Mouse (Mus musculus): Measurements from ENCODE around the gene Vgll4. TPM values are rescaled to one million over a fixed set of nuclear protein-coding genes. Genes with fewer than 3 reads are reported as not detected.

The Vgll4 gene
- total and polyA plus RNA-seq, 3 experiments = 34.6 to 73.7 (median 37.3) TPM

DNA sequence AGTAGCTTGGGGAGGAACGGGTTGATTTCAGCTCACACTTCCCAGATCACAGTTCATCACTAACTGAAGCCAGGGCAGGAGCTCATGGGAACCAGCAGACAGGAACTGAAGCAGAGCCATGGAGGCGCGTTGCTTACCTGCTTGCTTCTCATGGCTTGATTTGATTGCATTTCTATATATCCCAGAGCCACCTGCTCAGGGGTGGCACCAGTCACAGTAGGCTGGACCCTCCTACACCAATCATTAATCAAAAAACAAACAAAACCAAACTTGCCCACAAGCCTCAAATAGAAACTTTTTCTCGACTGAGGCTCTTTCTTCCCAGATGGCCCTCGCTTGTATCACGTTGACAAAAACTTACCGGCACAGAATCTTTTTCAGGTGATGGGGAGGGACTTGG, 12.9 kb upstream of the Vgll4 start:
- Histone ChIP-seq H3K79me2 (replicated peaks; ENCODE audit: control insufficient read depth, extremely low read depth, insufficient read depth, poor library complexity, severe bottlenecking) (no peaks in the 10 kb centered on the region), H3K4me2 (ENCODE audit: insufficient read depth, low read depth, poor library complexity, severe bottlenecking) (no peak overlapping the region), H3K4me3 (replicated peaks in 1 of 3; ENCODE audit: low read depth in 2 of 3, low read length in 2 of 3, poor library complexity in 1 of 3) (no peak overlapping the region), H3K4me1 (ENCODE audit: control insufficient read depth in 1 of 2, insufficient read depth in 2 of 2) (peaks cover 3 to 38% of the 10 kb centered on the region in 2 experiments; a peak in 3 of 4 replicates), H3K9ac (ENCODE audit: insufficient read depth, low read depth) (no peak overlapping the region), H3K27ac (ENCODE audit: insufficient read depth, low read depth) (no peak overlapping the region), H3K9me3 (replicated peaks; ENCODE audit: low read length) (no peaks in the 10 kb centered on the region), H3K27me3 (replicated peaks) (no peaks in the 10 kb centered on the region), H3K36me3 (replicated peaks in 1 of 2; ENCODE audit: control insufficient read depth in 1 of 2, insufficient read depth in 1 of 2, low read length in 1 of 2) (no peaks in the 10 kb centered on the region)
- in situ Hi-C loops (cut with MboI; ENCODE audit: low pct_ligation_motif_present, low pct_unique_long_range_greater_than_20kb, low sequenced_read_pairs) (no loop called here), dilution Hi-C loops (cut with MboI; ENCODE audit: extremely low pct_ligation_motif_present, extremely low pct_unique_long_range_greater_than_20kb, low sequenced_read_pairs) (no loop called here)
- no peak for DNase-seq (ENCODE audit: extremely low read depth)
- TF ChIP-seq CHD2 (IDR thresholded peaks at IDR 0.05; ENCODE audit: low read length) = no peak
- TF ChIP-seq GABPA (IDR thresholded peaks at IDR 0.05; ENCODE audit: insufficient replicate concordance, low read depth, low read length) = no peak
- no peak for TF ChIP-seq POLR2AphosphoS2 (IDR thresholded peaks at IDR 0.05; ENCODE audit: low read depth, low read length)
- no peak for TF ChIP-seq E2F4 (IDR thresholded peaks at IDR 0.05; ENCODE audit: insufficient replicate concordance, low read depth, low read length)

DNA sequence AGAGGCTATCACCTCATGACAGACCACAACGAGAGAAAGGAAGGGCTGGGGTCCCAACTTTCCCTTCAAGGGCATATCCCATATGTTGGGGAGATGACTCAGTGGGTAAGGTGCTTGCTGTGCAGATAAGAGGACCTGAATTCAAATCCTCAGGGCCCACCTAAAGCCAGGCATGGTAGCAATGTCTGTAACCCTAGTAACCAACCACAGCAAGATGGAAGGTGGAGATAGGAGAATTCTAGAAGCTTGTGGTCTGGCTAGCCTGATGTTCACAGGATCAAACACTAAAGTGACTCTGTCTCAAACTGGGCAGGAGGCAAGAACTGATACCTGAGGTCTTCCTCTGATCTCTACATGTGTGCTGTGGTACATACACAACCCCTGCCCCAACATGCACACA, 9.9 kb upstream of the Vgll4 start:
- H3K9me3 ChIP-seq (replicated peaks; ENCODE audit: low read length) = no peaks in the 10 kb centered on the region
- no peaks in the 10 kb centered on the region for H3K79me2 ChIP-seq (replicated peaks; ENCODE audit: control insufficient read depth, extremely low read depth, insufficient read depth, poor library complexity, severe bottlenecking)
- peaks cover 0 to 32% of the 10 kb centered on the region in 2 experiments; a peak in 3 of 4 replicates for H3K4me1 ChIP-seq (ENCODE audit: control insufficient read depth in 1 of 2, insufficient read depth in 2 of 2)
- in situ Hi-C loops (cut with MboI; ENCODE audit: low pct_ligation_motif_present, low pct_unique_long_range_greater_than_20kb, low sequenced_read_pairs) (no loop called here), dilution Hi-C loops (cut with MboI; ENCODE audit: extremely low pct_ligation_motif_present, extremely low pct_unique_long_range_greater_than_20kb, low sequenced_read_pairs) (no loop called here)
- no peak overlapping the region for H3K9ac ChIP-seq (ENCODE audit: insufficient read depth, low read depth)
- TF ChIP-seq ZKSCAN1 (IDR thresholded peaks at IDR 0.05; ENCODE audit: borderline replicate concordance, low read depth, low read length) = no peak
- no peak for TF ChIP-seq ZMIZ1 (IDR thresholded peaks at IDR 0.05; ENCODE audit: low read depth, low read length)
- TF ChIP-seq KAT2A (IDR thresholded peaks at IDR 0.05; ENCODE audit: insufficient replicate concordance, low read length) = no peak
- no peak for TF ChIP-seq EP300 (IDR thresholded peaks at IDR 0.05; ENCODE audit: low read length)
- TF ChIP-seq PAX5 (IDR thresholded peaks at IDR 0.05; ENCODE audit: low read length) = no peak
- TF ChIP-seq CHD2 (IDR thresholded peaks at IDR 0.05; ENCODE audit: low read length) = no peak
- H3K4me2 ChIP-seq (ENCODE audit: insufficient read depth, low read depth, poor library complexity, severe bottlenecking) = no peak overlapping the region
- H3K4me3 ChIP-seq (replicated peaks in 1 of 3; ENCODE audit: low read depth in 2 of 3, low read length in 2 of 3, poor library complexity in 1 of 3) = no peak overlapping the region
- no peaks in the 10 kb centered on the region for H3K27me3 ChIP-seq (replicated peaks)
- no peak for DNase-seq (ENCODE audit: extremely low read depth)
- no peak overlapping the region for H3K27ac ChIP-seq (ENCODE audit: insufficient read depth, low read depth)
- H3K36me3 ChIP-seq (replicated peaks in 1 of 2; ENCODE audit: control insufficient read depth in 1 of 2, insufficient read depth in 1 of 2, low read length in 1 of 2) = no peaks in the 10 kb centered on the region

DNA sequence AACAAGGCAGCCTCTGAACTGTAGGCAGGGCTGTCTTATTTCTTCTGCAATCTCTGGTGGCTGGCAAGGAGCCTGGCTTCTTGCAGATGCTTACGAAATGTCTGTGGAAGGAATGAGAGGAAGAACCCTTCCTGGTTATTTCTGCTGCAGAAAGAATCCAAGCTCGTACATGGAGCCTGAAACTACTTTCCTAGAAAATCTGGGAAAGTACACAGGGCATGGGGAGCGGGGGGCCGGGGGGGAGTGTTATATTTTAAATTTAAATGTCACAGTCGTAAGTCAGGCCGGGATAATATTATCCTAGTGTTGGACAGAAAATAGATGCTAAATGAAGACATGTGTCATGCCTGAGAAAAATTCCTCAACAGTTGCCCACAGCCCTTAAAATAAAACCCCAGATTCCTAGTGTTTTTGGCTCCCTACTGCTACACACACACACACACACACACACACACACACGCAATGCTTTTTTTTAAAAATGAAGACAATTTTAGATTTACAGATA, 7.2 kb upstream of the Vgll4 start:
- Histone ChIP-seq H3K9me3 (replicated peaks; ENCODE audit: low read length) (no peaks in the 10 kb centered on the region), H3K36me3 (replicated peaks in 1 of 2; ENCODE audit: control insufficient read depth in 1 of 2, insufficient read depth in 1 of 2, low read length in 1 of 2) (no peaks in the 10 kb centered on the region), H3K4me2 (ENCODE audit: insufficient read depth, low read depth, poor library complexity, severe bottlenecking) (no peak overlapping the region), H3K4me1 (ENCODE audit: control insufficient read depth in 1 of 2, insufficient read depth in 2 of 2) (peaks cover 3 to 43% of the 10 kb centered on the region in 2 experiments), H3K9ac (ENCODE audit: insufficient read depth, low read depth) (no peak overlapping the region), H3K27ac (ENCODE audit: insufficient read depth, low read depth) (no peak overlapping the region), H3K4me3 (replicated peaks in 1 of 3; ENCODE audit: low read depth in 2 of 3, low read length in 2 of 3, poor library complexity in 1 of 3) (no peak overlapping the region), H3K27me3 (replicated peaks) (no peaks in the 10 kb centered on the region), H3K79me2 (replicated peaks; ENCODE audit: control insufficient read depth, extremely low read depth, insufficient read depth, poor library complexity, severe bottlenecking) (no peaks in the 10 kb centered on the region)
- no peak for DNase-seq (ENCODE audit: extremely low read depth)
- TF ChIP-seq ETS1 (conservative IDR thresholded peaks at IDR 0.05; ENCODE audit: low read depth, low read length) = no peak
- TF ChIP-seq ZC3H11A (IDR thresholded peaks at IDR 0.05; ENCODE audit: low read depth, low read length) = no peak
- TF ChIP-seq MXI1 (IDR thresholded peaks at IDR 0.05; ENCODE audit: low read depth, low read length) = no peak
- TF ChIP-seq MYC (IDR thresholded peaks at IDR 0.05; ENCODE audit: low read depth, low read length) = no peak
- TF ChIP-seq RAD21 (IDR thresholded peaks at IDR 0.05; ENCODE audit: low read depth, low read length) = no peak
- no peak for TF ChIP-seq ELF1 (IDR thresholded peaks at IDR 0.05; ENCODE audit: low read depth, low read length)
- no peak for TF ChIP-seq GABPA (IDR thresholded peaks at IDR 0.05; ENCODE audit: insufficient replicate concordance, low read depth, low read length)
- TF ChIP-seq KAT2A (IDR thresholded peaks at IDR 0.05; ENCODE audit: insufficient replicate concordance, low read length) = no peak
- TF ChIP-seq TCF12 (IDR thresholded peaks at IDR 0.05; ENCODE audit: low read depth, low read length) = no peak
- no peak for TF ChIP-seq SIN3A (IDR thresholded peaks at IDR 0.05; ENCODE audit: low read length)
- TF ChIP-seq RCOR1 (conservative IDR thresholded peaks at IDR 0.05; ENCODE audit: low read depth, low read length) = no peak
- no peak for TF ChIP-seq SMC3 (IDR thresholded peaks at IDR 0.05; ENCODE audit: low read depth, low read length)
- no peak for TF ChIP-seq CTCF (conservative IDR thresholded peaks at IDR 0.05 in 1 of 2, IDR thresholded peaks at IDR 0.05 in 1 of 2; ENCODE audit: low read depth in 2 of 2, low read length in 2 of 2)
- TF ChIP-seq MEF2A (IDR thresholded peaks at IDR 0.05; ENCODE audit: borderline replicate concordance, low read depth, low read length) = no peak
- TF ChIP-seq TBP (conservative IDR thresholded peaks at IDR 0.05; ENCODE audit: low read depth, low read length) = no peak
- no peak for TF ChIP-seq E2F4 (IDR thresholded peaks at IDR 0.05; ENCODE audit: insufficient replicate concordance, low read depth, low read length)
- no peak for TF ChIP-seq CHD2 (IDR thresholded peaks at IDR 0.05; ENCODE audit: low read length)
- no peak for TF ChIP-seq ZMIZ1 (IDR thresholded peaks at IDR 0.05; ENCODE audit: low read depth, low read length)
- no peak for TF ChIP-seq MAX (IDR thresholded peaks at IDR 0.05; ENCODE audit: low read length)
- dilution Hi-C loops (cut with MboI; ENCODE audit: extremely low pct_ligation_motif_present, extremely low pct_unique_long_range_greater_than_20kb, low sequenced_read_pairs) (no loop called here), in situ Hi-C loops (cut with MboI; ENCODE audit: low pct_ligation_motif_present, low pct_unique_long_range_greater_than_20kb, low sequenced_read_pairs) (no loop called here)

Data from CH12.LX (cell line).